Mouse (Mus musculus) heart, postnatal 0 days (tissue): ENCODE data around the gene Cnnm3. TPM values are rescaled to one million over a fixed set of nuclear protein-coding genes. Genes with fewer than 3 reads are reported as not detected.

Experiments used
- ATAC-seq: fragments of 200-750 bp; cut with Nextera tagmentation; 2 replicates; pipeline ENCODE4 v1.8.0; 2017; ENCODE audit warnings: low read depth, moderate number of reproducible peaks, moderate library complexity; ENCODE audit not compliant: insufficient read depth
- DNase-seq: peaks from one replicate; pipeline ENCODE4 v3.0.0-alpha.2; 2016; ENCODE audit warnings: low spot score
- H3K27ac ChIP-seq: fragments of 300-500 bp; sonication (generic); 2 replicates; pipeline ENCODE4 v1.5.1; 2014; ENCODE audit warnings: low read depth, mild to moderate bottlenecking
- H3K27me3 ChIP-seq: fragments of 300-500 bp; sonication (generic); 2 replicates; pipeline ENCODE4 v1.6.1; 2014; ENCODE audit warnings: low read length, mixed read lengths; ENCODE audit not compliant: control insufficient read depth, insufficient read depth
- H3K36me3 ChIP-seq: fragments of 300-500 bp; sonication (generic); replicated peaks from 2 replicates; pipeline ENCODE4 v1.6.1; 2014; ENCODE audit warnings: low read length, mixed read lengths; ENCODE audit not compliant: control insufficient read depth, insufficient read depth
- H3K4me1 ChIP-seq: fragments of 300-500 bp; sonication (generic); 2 replicates; pipeline ENCODE4 v1.6.1; 2014; ENCODE audit warnings: antibody characterized with exemption; ENCODE audit not compliant: control insufficient read depth, insufficient read depth
- H3K4me2 ChIP-seq: fragments of 300-500 bp; sonication (generic); 2 replicates; pipeline ENCODE4 v1.6.1; 2014; ENCODE audit warnings: low read depth, mild to moderate bottlenecking, low read length, moderate library complexity
- H3K4me3 ChIP-seq: fragments of 300-500 bp; sonication (generic); 2 replicates; pipeline ENCODE4 v1.5.1; 2014; ENCODE audit warnings: low read depth, low read length
- H3K9ac ChIP-seq: fragments of 300-500 bp; sonication (generic); replicated peaks from 2 replicates; pipeline ENCODE4 v1.6.1; 2014; ENCODE audit warnings: low read depth, low read length, mixed read lengths
- H3K9me3 ChIP-seq: fragments of 300-500 bp; sonication (generic); replicated peaks from 2 replicates; pipeline ENCODE4 v1.6.1; 2016; ENCODE audit warnings: low read length; ENCODE audit not compliant: control insufficient read depth
- CTCF ChIP-seq: IDR thresholded peaks from 2 replicates; pipeline ENCODE4 v1.5.1; 2016; ENCODE audit warnings: antibody characterized with exemption, control low read depth, low read depth
- EP300 ChIP-seq: IDR thresholded peaks from 2 replicates; pipeline ENCODE4 v1.6.1; 2016; ENCODE audit warnings: antibody characterized with exemption, low read depth
- WGBS: fragments of 180-500 bp; shearing (Covaris S2); extraction: QIAGEN DNeasy Blood & Tissue Kit; methylation state at CpG from one replicate; pipeline ENCODE4 v1.1.7; 2014; 5-methylcytosine and 5-hydroxymethylcytosine counted together
- polyA plus RNA-seq: library from polyadenylated mRNA; unstranded; fragments of >200 nt; fragmentation: Nextera tagmentation; extraction: Ambion mirVana; gene quantifications from 2 replicates; pipeline ENCODE4 v1.2.1, GENCODE M21; 2015
- total RNA-seq: library from RNA; depleted of rRNA; stranded (reverse); fragments of >200 nt; gene quantifications from 2 replicates; pipeline ENCODE4 v1.2.3, GENCODE M21; 2014; ENCODE audit warnings: low replicate concordance

The Cnnm3 gene
- total and polyA plus RNA-seq, 2 experiments from 2014 or later = 2.0 to 21.4 TPM

GRCm38 (mm10) chr1:36549491-36549890 is 37.8 kb downstream of the Cnnm3 start:
- Histone ChIP-seq H3K27me3 (no peaks in the 10 kb centered on the region), H3K9ac (no peak overlapping the region), H3K4me2 (no peak overlapping the region), H3K4me1 (peaks cover 7% of the 10 kb centered on the region; the same call in 1 of the 2 replicates), H3K36me3 (peaks cover 61% of the 10 kb centered on the region), H3K4me3 (no peak overlapping the region), H3K9me3 (no peaks in the 10 kb centered on the region), H3K27ac (no peak overlapping the region)
- ATAC-seq = no peak
- DNase-seq = no peak
- 82% methylated on average over 18 of the region's 18 CpGs for WGBS
- TF ChIP-seq CTCF (no peak), EP300 (no peak)

- no peaks in the 10 kb centered on the region for H3K27me3 ChIP-seq
- DNase-seq = no peak
- H3K27ac ChIP-seq = no peak overlapping the region
- peaks cover 9% of the 10 kb centered on the region for H3K4me1 ChIP-seq
- H3K4me3 ChIP-seq = no peak overlapping the region
- TF ChIP-seq CTCF (no peak), EP300 (no peak)
- no peak overlapping the region for H3K4me2 ChIP-seq
- peaks cover 65% of the 10 kb centered on the region for H3K36me3 ChIP-seq
- 72% methylated on average over 20 of the region's 20 CpGs for WGBS
- no peak overlapping the region for H3K9ac ChIP-seq
- no peaks in the 10 kb centered on the region for H3K9me3 ChIP-seq
- ATAC-seq = no peak
Observed at GRCm38 (mm10) chr1:36550075-36550863, 38.6 kb downstream of the Cnnm3 start.

GRCm38 (mm10) chr1:36551904-36552303 is 40.2 kb downstream of the Cnnm3 start:
- no peak overlapping the region for H3K4me2 ChIP-seq
- no peak for TF ChIP-seq CTCF
- no peak for TF ChIP-seq EP300
- H3K27ac ChIP-seq = no peak overlapping the region
- no peak overlapping the region for H3K9ac ChIP-seq
- DNase-seq = no peak
- no peak overlapping the region for H3K4me3 ChIP-seq
- no peaks in the 10 kb centered on the region for H3K9me3 ChIP-seq
- no peak for ATAC-seq
- WGBS = 86% methylated on average over 17 of the region's 17 CpGs
- peaks cover 65% of the 10 kb centered on the region for H3K36me3 ChIP-seq
- H3K4me1 ChIP-seq = peaks cover 9% of the 10 kb centered on the region; the same call in 1 of the 2 replicates
- no peaks in the 10 kb centered on the region for H3K27me3 ChIP-seq

- Histone ChIP-seq H3K9ac (no peak overlapping the region), H3K36me3 (peaks cover 65% of the 10 kb centered on the region), H3K4me1 (peaks cover 9% of the 10 kb centered on the region; the same call in 1 of the 2 replicates), H3K4me3 (no peak overlapping the region), H3K27ac (no peak overlapping the region), H3K4me2 (no peak overlapping the region), H3K9me3 (no peaks in the 10 kb centered on the region), H3K27me3 (no peaks in the 10 kb centered on the region)
- 85% methylated on average over 16 of the region's 16 CpGs for WGBS
- DNase-seq (no peak), ATAC-seq (no peak)
- no peak for TF ChIP-seq CTCF
- TF ChIP-seq EP300 = no peak
Observed at GRCm38 (mm10) chr1:36552506-36552905, 40.8 kb downstream of the Cnnm3 start.

DNA sequence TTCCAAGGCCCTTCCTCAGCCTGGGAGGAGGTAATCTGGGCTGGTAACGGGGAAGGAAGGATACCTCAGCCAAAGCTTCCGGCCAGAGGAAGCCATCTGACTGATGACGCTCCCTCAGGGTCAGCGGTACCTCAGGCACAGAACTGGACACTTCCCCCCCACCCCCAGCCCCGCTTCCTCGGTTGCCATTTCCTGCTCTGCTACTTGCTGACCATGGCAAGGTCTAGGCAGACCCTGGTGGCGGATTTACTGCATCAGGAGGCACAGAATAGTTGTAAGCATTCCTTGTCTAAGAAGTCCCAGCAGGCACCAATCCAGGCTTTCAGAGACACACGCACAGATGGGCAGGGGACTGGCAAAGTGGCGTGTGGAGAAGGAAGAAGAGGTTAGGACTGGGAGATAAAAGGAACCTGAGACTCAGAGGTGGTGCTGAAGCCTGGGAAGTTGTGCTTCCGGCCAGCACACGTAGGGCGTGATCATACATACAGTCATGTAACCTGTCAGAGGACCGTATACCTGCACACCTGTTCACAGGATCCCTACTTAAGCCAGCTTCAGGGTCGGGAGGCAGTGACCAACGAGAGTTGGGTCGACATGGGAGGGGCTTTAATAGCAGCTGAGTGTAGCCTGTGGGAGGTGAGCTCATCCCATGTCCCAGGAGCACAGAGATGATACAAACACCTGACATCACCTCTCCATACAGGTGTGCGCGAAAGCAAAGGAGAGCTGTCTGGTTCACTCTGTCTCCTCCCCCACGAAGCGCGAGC is 43.1 kb downstream of the Cnnm3 start:
- DNase-seq = no peak
- peaks cover 50% of the 10 kb centered on the region for H3K36me3 ChIP-seq

More for the DNA sequence above, 43.1 kb downstream of the Cnnm3 start:
- Histone ChIP-seq H3K9ac (0 out of 2 replicates have a peak overlapping the region, but pooled peaks have one; percentile 83), H3K4me1 (peaks cover 12% of the 10 kb centered on the region; the same call in 1 of the 2 replicates), H3K9me3 (no peaks in the 10 kb centered on the region), H3K4me3 (peak overlapping the region; percentile 83; the same call in 1 of the 2 replicates), H3K27me3 (no peaks in the 10 kb centered on the region), H3K27ac (peak overlapping the region; percentile 95), H3K4me2 (peak overlapping the region; percentile 90)
- no peak for ATAC-seq
- TF ChIP-seq CTCF (no peak), EP300 (0 out of 2 replicates have a peak, but pooled peaks have one; percentile 38)
- 65% methylated on average over 21 of the region's 21 CpGs for WGBS
